Mouse (Mus musculus): ENCODE results near the gene Utrn. TPM values are rescaled to one million over a fixed set of nuclear protein-coding genes. Genes with fewer than 3 reads are reported as not detected.
"Not testable (repeated sequence)": the region's sequence is repeated elsewhere in the genome, so short reads cannot be mapped to it uniquely, and the experiment has no call there.

Utrn gene
- polyA plus RNA-seq, 1 experiment from 2014 or later: 89.8 TPM

- Histone ChIP-seq H3K27ac (replicated peaks) (no peak overlapping the region), H3K9me3 (replicated peaks) (no peaks in the 10 kb centered on the region), H3K4me1 (peaks cover 8% of the 10 kb centered on the region; the same call in 1 of the 2 replicates), H3K36me3 (no peaks in the 10 kb centered on the region), H3K4me2 (replicated peaks) (no peak overlapping the region), H3K27me3 (no peaks in the 10 kb centered on the region), H3K9ac (no peak overlapping the region), H3K4me3 (replicated peaks) (no peak overlapping the region)
- 74% methylated on average over 3 of the region's 3 CpGs for WGBS
- no peak for ATAC-seq (ENCODE audit: insufficient number of reproducible peaks, low FRiP score, low TSS enrichment, low read depth)
Measured at GRCm38 (mm10) chr10:12618397-12618796, 250.8 kb downstream of the Utrn start.

DNA sequence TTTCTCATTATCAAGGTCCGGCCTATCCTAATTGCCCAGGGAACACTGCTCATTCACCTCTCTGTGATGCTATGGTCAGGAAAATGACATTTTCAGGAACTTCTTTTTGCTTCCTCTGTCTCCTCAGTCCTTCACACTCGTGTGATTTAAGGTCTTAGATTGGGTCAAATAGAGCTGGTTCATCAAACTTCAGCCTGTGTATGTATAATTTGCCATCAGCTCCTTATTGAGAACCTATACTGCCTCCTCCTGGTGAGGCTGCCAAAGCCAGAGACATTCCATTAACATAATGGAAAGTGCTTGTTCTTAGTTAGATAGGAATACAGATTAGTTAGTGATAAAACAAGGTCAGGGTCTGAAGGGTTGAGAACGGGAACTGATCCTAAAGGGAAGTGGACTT lies 253.4 kb downstream of the Utrn start:
- WGBS: 40% methylated on average over 3 of the region's 3 CpGs
- H3K27ac ChIP-seq (replicated peaks): no peak overlapping the region
- ATAC-seq (ENCODE audit: insufficient number of reproducible peaks, low FRiP score, low TSS enrichment, low read depth): no peak
- no peaks in the 10 kb centered on the region for H3K9me3 ChIP-seq (replicated peaks)
- no peak overlapping the region for H3K4me3 ChIP-seq (replicated peaks)
- no peak overlapping the region for H3K9ac ChIP-seq
- H3K4me2 ChIP-seq (replicated peaks): no peak overlapping the region
- no peaks in the 10 kb centered on the region for H3K36me3 ChIP-seq
- H3K27me3 ChIP-seq: no peaks in the 10 kb centered on the region
- H3K4me1 ChIP-seq: peaks cover 8% of the 10 kb centered on the region; the same call in 1 of the 2 replicates

DNA sequence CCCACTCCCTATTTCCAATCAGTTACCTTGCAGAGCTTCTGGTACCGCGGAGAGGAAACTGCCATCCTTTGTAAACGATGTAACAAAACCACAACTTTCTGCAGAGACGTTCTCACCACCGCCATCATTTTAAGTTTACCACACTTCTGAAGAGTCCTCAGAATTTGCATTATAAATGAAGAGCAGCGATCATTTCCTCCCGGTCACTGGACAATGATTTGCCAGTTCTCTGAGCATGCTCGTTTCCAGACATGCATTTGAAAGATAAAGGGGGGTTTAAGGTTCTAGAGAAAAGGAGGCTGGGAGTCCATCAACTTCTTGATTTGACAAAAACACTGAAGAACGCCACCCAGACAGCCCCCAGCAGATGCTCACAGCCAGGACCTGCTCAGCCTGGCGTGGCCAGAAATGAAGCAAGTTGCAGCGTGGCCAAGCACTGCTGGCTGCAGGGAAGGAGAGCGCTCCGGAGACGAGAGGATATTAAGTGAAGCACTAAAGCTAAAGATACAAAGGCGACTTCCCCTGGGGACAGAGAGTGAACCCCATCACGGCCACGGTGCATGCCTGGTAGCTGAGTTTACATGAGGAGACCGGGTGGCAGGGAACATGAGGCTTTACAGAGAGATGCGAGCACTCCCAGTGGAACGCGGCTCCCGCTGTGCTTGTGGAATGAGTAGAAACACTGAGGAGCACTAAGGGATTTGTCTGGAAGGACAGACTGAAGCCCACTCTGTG lies 254.5 kb downstream of the Utrn start:
- Histone ChIP-seq H3K36me3 (no peaks in the 10 kb centered on the region), H3K9ac (peak overlapping the region; percentile 19; the same call in 1 of the 2 replicates), H3K4me3 (replicated peaks) (peak overlapping the region; percentile 33), H3K9me3 (replicated peaks) (no peaks in the 10 kb centered on the region), H3K27ac (replicated peaks) (no peak overlapping the region), H3K27me3 (no peaks in the 10 kb centered on the region), H3K4me2 (replicated peaks) (peak overlapping the region; percentile 51), H3K4me1 (peaks cover 8% of the 10 kb centered on the region; the same call in 1 of the 2 replicates)
- WGBS: 8% methylated on average over 22 of the region's 22 CpGs
- no peak for ATAC-seq (ENCODE audit: insufficient number of reproducible peaks, low FRiP score, low TSS enrichment, low read depth)

GRCm38 (mm10) chr10:12612235-12612863 lies 256.8 kb downstream of the Utrn start:
- Histone ChIP-seq H3K9me3 (replicated peaks) (no peaks in the 10 kb centered on the region), H3K9ac (no peak overlapping the region), H3K36me3 (no peaks in the 10 kb centered on the region), H3K4me3 (replicated peaks) (no peak overlapping the region), H3K27me3 (no peaks in the 10 kb centered on the region), H3K27ac (replicated peaks) (no peak overlapping the region), H3K4me2 (replicated peaks) (no peak overlapping the region), H3K4me1 (peaks cover 8% of the 10 kb centered on the region; the same call in 1 of the 2 replicates)
- WGBS: 25% methylated on average over 4 of the region's 4 CpGs
- no peak; the same call in 1 of the 2 replicates for ATAC-seq (ENCODE audit: insufficient number of reproducible peaks, low FRiP score, low TSS enrichment, low read depth)

- H3K9ac ChIP-seq: no peak overlapping the region
- H3K27ac ChIP-seq (replicated peaks): no peak overlapping the region
- no peaks in the 10 kb centered on the region for H3K36me3 ChIP-seq
- H3K4me1 ChIP-seq: peaks cover 5% of the 10 kb centered on the region; the same call in 1 of the 2 replicates
- H3K9me3 ChIP-seq (replicated peaks): no peaks in the 10 kb centered on the region
- H3K4me2 ChIP-seq (replicated peaks): no peak overlapping the region
- WGBS: 82% methylated on average over 7 of the region's 7 CpGs
- no peak overlapping the region for H3K4me3 ChIP-seq (replicated peaks)
- ATAC-seq (ENCODE audit: insufficient number of reproducible peaks, low FRiP score, low TSS enrichment, low read depth): no peak
- H3K27me3 ChIP-seq: no peaks in the 10 kb centered on the region
Measured at GRCm38 (mm10) chr10:12609896-12610295, 259.3 kb downstream of the Utrn start.

GRCm38 (mm10) chr10:12608634-12609033 lies 260.5 kb downstream of the Utrn start:
- Histone ChIP-seq H3K27ac (replicated peaks) (no peak overlapping the region), H3K4me3 (replicated peaks) (no peak overlapping the region), H3K4me2 (replicated peaks) (no peak overlapping the region), H3K36me3 (no peaks in the 10 kb centered on the region), H3K27me3 (no peaks in the 10 kb centered on the region), H3K9me3 (replicated peaks) (no peaks in the 10 kb centered on the region), H3K9ac (no peak overlapping the region), H3K4me1 (no peaks in the 10 kb centered on the region)
- no peak for ATAC-seq (ENCODE audit: insufficient number of reproducible peaks, low FRiP score, low TSS enrichment, low read depth)

- H3K27ac ChIP-seq (replicated peaks); ATAC-seq (ENCODE audit: insufficient number of reproducible peaks, low FRiP score, low TSS enrichment, low read depth); H3K9ac ChIP-seq; H3K4me2 ChIP-seq (replicated peaks); H3K4me3 ChIP-seq (replicated peaks); H3K4me1 ChIP-seq; H3K36me3 ChIP-seq; H3K27me3 ChIP-seq; H3K9me3 ChIP-seq (replicated peaks): not testable (repeated sequence)
- 93% methylated on average over 6 of the region's 6 CpGs for WGBS
Measured at GRCm38 (mm10) chr10:12607180-12607579, 262.0 kb downstream of the Utrn start.

GRCm38 (mm10) chr10:12595379-12595778 lies 273.8 kb downstream of the Utrn start:
- Histone ChIP-seq H3K4me3 (replicated peaks) (no peak overlapping the region), H3K27me3 (no peaks in the 10 kb centered on the region), H3K9me3 (replicated peaks) (no peaks in the 10 kb centered on the region), H3K27ac (replicated peaks) (no peak overlapping the region), H3K4me2 (replicated peaks) (no peak overlapping the region), H3K4me1 (no peaks in the 10 kb centered on the region), H3K9ac (no peak overlapping the region), H3K36me3 (no peaks in the 10 kb centered on the region)
- WGBS: 75% methylated on average over 2 of the region's 2 CpGs
- no peak for ATAC-seq (ENCODE audit: insufficient number of reproducible peaks, low FRiP score, low TSS enrichment, low read depth)

DNA sequence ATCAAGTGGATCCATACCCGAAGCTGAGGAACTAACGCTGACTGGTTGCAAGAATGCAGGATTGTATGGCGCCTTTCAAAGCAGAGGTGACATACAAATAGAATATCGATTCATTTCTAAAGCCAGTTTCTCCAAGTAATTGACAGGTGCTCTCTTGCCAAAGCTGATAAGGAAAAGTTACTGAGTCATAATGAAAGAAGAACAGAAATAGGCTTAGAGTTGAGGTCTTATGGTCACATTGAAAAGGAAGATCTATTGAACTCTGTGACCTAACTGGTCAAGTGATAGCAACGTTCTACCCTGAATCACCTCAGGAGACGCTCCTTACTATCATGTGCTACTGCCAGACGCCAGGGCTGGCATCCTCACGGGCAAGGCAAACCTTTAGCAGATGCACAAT lies 274.2 kb downstream of the Utrn start:
- H3K4me1 ChIP-seq: no peaks in the 10 kb centered on the region
- no peak overlapping the region for H3K4me2 ChIP-seq (replicated peaks)
- H3K9ac ChIP-seq: no peak overlapping the region
- H3K27ac ChIP-seq (replicated peaks): no peak overlapping the region
- H3K4me3 ChIP-seq (replicated peaks): no peak overlapping the region
- H3K27me3 ChIP-seq: no peaks in the 10 kb centered on the region
- WGBS: 88% methylated on average over 8 of the region's 8 CpGs
- ATAC-seq (ENCODE audit: insufficient number of reproducible peaks, low FRiP score, low TSS enrichment, low read depth): no peak
- H3K36me3 ChIP-seq: no peaks in the 10 kb centered on the region
- no peaks in the 10 kb centered on the region for H3K9me3 ChIP-seq (replicated peaks)

DNA sequence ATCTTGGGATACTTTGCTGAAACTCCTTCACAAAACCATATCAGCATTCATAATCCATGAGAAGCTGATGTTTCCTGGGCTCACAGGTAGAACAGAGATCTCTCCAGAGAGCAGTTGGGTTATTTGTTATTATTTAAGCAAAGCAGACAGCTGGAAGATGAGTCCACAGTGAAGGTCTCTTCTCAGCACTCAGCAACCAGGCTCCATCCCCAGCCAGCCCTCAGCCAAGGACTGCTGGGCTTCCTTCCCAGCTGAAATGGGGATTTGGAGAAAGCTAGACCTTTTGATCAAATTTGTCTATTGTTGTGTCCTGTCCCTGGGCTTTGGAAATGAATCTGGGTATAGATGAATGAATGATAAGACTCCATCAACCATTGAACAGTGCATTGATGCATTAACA lies 276.1 kb downstream of the Utrn start:
- no peaks in the 10 kb centered on the region for H3K9me3 ChIP-seq (replicated peaks)
- H3K27me3 ChIP-seq: no peaks in the 10 kb centered on the region
- no peak for ATAC-seq (ENCODE audit: insufficient number of reproducible peaks, low FRiP score, low TSS enrichment, low read depth)
- H3K9ac ChIP-seq: no peak overlapping the region
- no peaks in the 10 kb centered on the region for H3K36me3 ChIP-seq
- H3K4me1 ChIP-seq: no peaks in the 10 kb centered on the region
- H3K4me3 ChIP-seq (replicated peaks): no peak overlapping the region
- no peak overlapping the region for H3K27ac ChIP-seq (replicated peaks)
- no peak overlapping the region for H3K4me2 ChIP-seq (replicated peaks)

DNA sequence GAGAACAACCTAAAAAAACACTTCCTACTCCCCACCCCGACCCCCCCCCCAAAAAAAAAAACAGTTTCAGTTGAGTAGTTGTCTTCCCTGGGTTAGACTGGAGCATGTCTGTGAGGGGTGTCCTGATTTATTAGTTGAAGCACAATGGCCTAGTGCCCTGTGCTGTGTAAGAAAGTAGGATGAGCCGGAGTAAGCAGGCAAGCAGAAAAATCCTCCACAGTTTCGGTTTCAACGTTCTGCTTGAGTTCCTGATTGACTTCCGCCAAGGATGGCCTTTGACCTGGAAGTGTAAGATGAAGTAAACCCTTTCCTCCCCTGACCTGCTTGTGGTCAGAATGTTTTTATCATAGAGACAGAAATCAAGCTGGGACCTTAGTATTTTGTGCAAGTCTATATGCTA lies 277.2 kb downstream of the Utrn start:
- no peak overlapping the region for H3K27ac ChIP-seq (replicated peaks)
- H3K36me3 ChIP-seq: no peaks in the 10 kb centered on the region
- no peak for ATAC-seq (ENCODE audit: insufficient number of reproducible peaks, low FRiP score, low TSS enrichment, low read depth)
- no peak overlapping the region for H3K4me2 ChIP-seq (replicated peaks)
- no peak overlapping the region for H3K9ac ChIP-seq
- H3K4me3 ChIP-seq (replicated peaks): no peak overlapping the region
- H3K27me3 ChIP-seq: no peaks in the 10 kb centered on the region
- H3K9me3 ChIP-seq (replicated peaks): no peaks in the 10 kb centered on the region
- H3K4me1 ChIP-seq: no peaks in the 10 kb centered on the region
- 57% methylated on average over 5 of the region's 5 CpGs for WGBS

DNA sequence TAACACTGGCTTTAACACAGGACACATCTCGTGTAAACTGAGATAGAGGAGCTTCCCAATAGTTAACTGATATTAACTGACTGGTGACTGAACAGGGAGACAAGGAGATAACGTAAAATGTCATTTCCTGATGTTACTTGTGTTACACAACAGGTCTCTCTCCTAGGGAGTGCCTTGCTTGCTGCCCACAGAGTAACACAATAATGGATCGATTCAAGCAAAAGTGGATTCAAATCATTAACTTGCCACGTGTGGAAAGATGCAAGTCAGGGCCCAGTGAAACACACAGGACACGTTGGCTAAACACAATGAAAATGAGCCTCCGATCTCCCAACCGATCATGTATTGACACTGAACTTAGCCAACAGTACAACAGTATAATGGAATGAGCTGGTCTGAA lies 281.1 kb downstream of the Utrn start:
- Histone ChIP-seq H3K4me2 (replicated peaks) (no peak overlapping the region), H3K27ac (replicated peaks) (no peak overlapping the region), H3K4me1 (no peaks in the 10 kb centered on the region), H3K9me3 (replicated peaks) (no peaks in the 10 kb centered on the region), H3K9ac (no peak overlapping the region), H3K36me3 (no peaks in the 10 kb centered on the region), H3K27me3 (no peaks in the 10 kb centered on the region), H3K4me3 (replicated peaks) (no peak overlapping the region)
- WGBS: 82% methylated on average over 7 of the region's 7 CpGs
- ATAC-seq (ENCODE audit: insufficient number of reproducible peaks, low FRiP score, low TSS enrichment, low read depth): no peak

All from embryonic facial prominence, embryonic 15.5 days (tissue).